Mouse (Mus musculus): ENCODE measurements at regions not wholly inside any gene's neighbourhood (a gene's known extent, or its start where the extent isn't known, plus 50 kb on each side); places are given as distances from the start of the nearest gene placed in this dataset.

DNA sequence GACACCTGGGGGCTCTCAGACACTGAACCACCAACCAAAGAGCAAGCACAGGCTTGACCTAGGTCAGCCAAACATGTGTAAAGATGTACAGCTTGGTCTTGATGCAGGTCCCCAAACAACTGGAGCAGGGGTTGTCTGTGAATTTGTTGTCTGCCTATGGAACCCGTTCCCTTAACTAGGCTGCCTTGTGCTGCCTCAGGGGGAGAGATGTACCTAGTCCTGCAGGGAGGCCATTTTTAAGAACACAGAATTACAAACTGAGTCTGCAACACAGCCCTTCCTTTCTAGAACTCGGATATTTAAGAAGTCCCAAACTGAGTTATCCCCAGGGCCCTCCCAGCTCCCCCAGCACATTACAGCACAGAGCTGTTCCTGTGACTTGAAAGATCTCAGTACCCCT, 57.5 kb upstream of the Lama4 start:
- WGBS: 57% methylated on average over 2 of the region's 2 CpGs
- no peak overlapping the region for H3K9ac ChIP-seq
- H3K4me3 ChIP-seq (replicated peaks): no peak overlapping the region
- H3K27me3 ChIP-seq (replicated peaks): no peaks in the 10 kb centered on the region
- H3K9me3 ChIP-seq: no peaks in the 10 kb centered on the region
- ATAC-seq: no peak; the same call in 1 of the 2 replicates
- H3K4me1 ChIP-seq (replicated peaks): 0 out of 2 replicates have a peak, but pooled peaks cover 2% of the 10 kb centered on the region
- peak overlapping the region; percentile 81 for H3K27ac ChIP-seq
- H3K4me2 ChIP-seq (replicated peaks): no peak overlapping the region
- no peaks in the 10 kb centered on the region for H3K36me3 ChIP-seq

DNA sequence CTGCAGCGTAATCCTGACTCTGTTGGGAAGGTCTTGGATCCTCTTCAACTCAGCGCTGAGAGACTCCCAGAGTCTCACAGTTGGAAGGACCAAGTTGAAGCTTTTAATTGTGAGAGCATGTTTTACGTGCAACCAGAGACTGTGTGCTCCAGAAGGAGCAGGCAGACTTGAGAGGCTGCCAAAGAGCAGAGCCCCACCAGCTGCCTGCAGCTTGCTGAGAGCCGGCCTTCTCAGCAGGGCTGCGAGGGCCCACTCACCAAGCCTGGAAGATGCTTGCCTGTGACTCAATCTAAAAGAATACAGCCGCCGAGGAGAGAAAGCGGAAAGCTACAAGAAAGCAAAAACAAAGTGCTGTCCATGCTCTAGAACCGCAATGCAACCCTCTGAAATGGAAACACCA, 57.0 kb upstream of the Lama4 start:
- H3K4me3 ChIP-seq (replicated peaks): no peak overlapping the region
- H3K4me1 ChIP-seq (replicated peaks): 0 out of 2 replicates have a peak, but pooled peaks cover 2% of the 10 kb centered on the region
- peak overlapping the region; percentile 84 for H3K27ac ChIP-seq
- WGBS: 31% methylated on average over 9 of the region's 9 CpGs
- H3K9me3 ChIP-seq: no peaks in the 10 kb centered on the region
- peak; percentile 96 for ATAC-seq
- no peaks in the 10 kb centered on the region for H3K27me3 ChIP-seq (replicated peaks)
- H3K36me3 ChIP-seq: no peaks in the 10 kb centered on the region
- H3K9ac ChIP-seq: no peak overlapping the region
- H3K4me2 ChIP-seq (replicated peaks): no peak overlapping the region

DNA sequence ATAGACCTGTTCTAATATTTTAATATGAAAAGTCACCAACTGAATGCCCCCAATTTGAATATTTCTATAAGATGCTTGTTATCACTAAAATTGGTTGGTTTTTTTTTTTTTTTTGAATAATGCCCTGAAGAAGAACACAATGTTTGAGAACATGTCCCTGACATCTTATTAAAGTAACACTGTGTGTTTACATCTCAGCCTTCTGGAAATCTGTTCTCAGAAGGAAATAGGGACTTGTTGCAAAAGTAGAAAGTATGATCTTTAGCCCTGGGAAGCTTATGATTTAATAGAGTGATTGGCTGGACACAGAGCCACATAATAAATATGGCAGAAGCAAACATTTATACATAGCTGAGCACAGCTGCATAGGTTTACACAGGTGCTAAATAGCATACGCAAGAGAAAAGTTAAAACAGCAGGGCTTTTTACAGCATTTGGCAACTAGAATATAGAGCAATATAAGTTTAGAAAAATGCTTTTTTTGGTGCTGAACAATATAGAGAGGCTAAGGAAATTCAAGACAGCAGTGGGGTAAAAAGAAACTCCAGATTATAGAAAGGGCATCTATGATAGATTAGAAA, 56.1 kb upstream of the Lama4 start:
- 49% methylated on average over 1 of the region's 1 CpGs for WGBS
- no peak overlapping the region for H3K9ac ChIP-seq
- H3K27me3 ChIP-seq (replicated peaks): no peaks in the 10 kb centered on the region
- no peak for ATAC-seq
- H3K4me1 ChIP-seq (replicated peaks): 0 out of 2 replicates have a peak, but pooled peaks cover 2% of the 10 kb centered on the region
- no peak overlapping the region for H3K4me2 ChIP-seq (replicated peaks)
- no peaks in the 10 kb centered on the region for H3K9me3 ChIP-seq
- no peaks in the 10 kb centered on the region for H3K36me3 ChIP-seq
- H3K4me3 ChIP-seq (replicated peaks): no peak overlapping the region
- H3K27ac ChIP-seq: no peak overlapping the region

DNA sequence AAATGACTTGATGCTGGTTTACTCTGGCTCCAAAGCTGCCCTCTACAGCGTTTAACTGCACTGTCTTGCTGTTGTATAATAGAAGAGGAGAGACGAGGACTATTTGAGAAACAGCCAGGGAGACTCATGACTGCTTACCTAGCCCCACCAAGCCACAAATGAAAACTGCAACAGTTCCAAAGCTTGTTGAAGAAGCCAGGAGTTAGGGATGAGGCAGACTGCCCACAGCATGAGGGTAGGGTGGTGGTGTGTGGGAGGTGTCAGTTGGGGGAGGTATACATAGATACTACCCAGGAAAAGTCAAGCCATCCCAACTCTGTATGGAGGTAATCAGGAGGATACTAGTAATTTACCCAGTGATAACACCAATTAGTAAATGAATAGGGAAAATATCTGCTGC, 55.5 kb upstream of the Lama4 start:
- no peak overlapping the region for H3K4me2 ChIP-seq (replicated peaks)
- no peaks in the 10 kb centered on the region for H3K27me3 ChIP-seq (replicated peaks)
- H3K36me3 ChIP-seq: no peaks in the 10 kb centered on the region
- no peak overlapping the region for H3K27ac ChIP-seq
- H3K9ac ChIP-seq: no peak overlapping the region
- no peak overlapping the region for H3K4me3 ChIP-seq (replicated peaks)
- WGBS: 56% methylated on average over 2 of the region's 2 CpGs
- no peaks in the 10 kb centered on the region for H3K9me3 ChIP-seq
- 0 out of 2 replicates have a peak, but pooled peaks cover 2% of the 10 kb centered on the region for H3K4me1 ChIP-seq (replicated peaks)
- no peak for ATAC-seq

DNA sequence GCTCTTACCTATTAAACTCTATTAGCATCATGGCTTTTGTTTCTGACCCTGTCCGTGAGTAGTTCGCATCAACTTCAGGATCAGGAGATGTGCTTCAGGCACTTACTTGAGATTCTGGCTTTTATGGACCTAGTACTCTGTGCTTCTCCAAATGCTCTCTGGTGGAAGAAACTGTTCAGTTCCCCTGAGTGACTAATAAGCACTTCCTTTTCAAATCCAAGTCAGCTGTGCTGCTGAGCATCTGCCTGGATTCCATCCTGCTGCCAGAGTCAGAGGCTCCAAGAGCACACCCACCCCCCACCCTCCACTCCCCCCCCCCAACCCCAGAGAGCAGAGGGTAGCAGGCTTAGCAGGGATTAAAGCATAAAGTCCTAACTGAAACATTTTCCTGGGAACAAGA, 52.3 kb upstream of the Lama4 start:
- no peak for ATAC-seq
- no peaks in the 10 kb centered on the region for H3K9me3 ChIP-seq
- H3K4me1 ChIP-seq (replicated peaks): 0 out of 2 replicates have a peak, but pooled peaks cover 3% of the 10 kb centered on the region
- H3K36me3 ChIP-seq: no peaks in the 10 kb centered on the region
- H3K4me3 ChIP-seq (replicated peaks): no peak overlapping the region
- no peak overlapping the region for H3K4me2 ChIP-seq (replicated peaks)
- 84% methylated on average over 2 of the region's 2 CpGs for WGBS
- H3K27me3 ChIP-seq (replicated peaks): no peaks in the 10 kb centered on the region
- no peak overlapping the region for H3K27ac ChIP-seq
- no peak overlapping the region for H3K9ac ChIP-seq
